Mouse (Mus musculus): ENCODE data around the gene Gm14597. TPM values are rescaled to one million over a fixed set of nuclear protein-coding genes. Genes with fewer than 3 reads are reported as not detected.

Gene Gm14597
- polyA plus RNA-seq, 1 experiment from 2014 or later: not detected

DNA sequence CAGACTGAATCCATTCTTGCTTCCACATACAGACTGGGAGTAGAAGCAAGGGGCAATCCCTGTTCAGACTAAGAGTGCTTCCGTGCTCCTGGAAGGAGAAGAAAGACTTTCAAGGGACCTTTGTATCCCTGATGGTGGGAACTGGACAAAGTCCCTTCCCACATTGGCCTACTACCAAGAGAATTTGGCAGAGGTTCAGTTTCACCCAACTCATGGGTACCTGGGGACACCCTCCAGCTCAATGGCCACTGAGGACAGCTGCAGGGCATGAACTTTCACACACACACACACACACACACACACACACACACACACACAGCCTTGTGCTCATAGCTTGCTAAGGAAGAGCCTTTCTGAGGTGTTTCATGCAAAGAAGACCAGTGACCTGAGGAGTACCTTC is 29.5 kb downstream of the Gm14597 start:
- Histone ChIP-seq H3K9ac (ENCODE audit: low read depth, low read length) (no peak overlapping the region), H3K27me3 (replicated peaks; ENCODE audit: control insufficient read depth, insufficient read depth, low read length) (no peaks in the 10 kb centered on the region), H3K4me1 (replicated peaks; ENCODE audit: control insufficient read depth, insufficient read depth, low read length) (no peaks in the 10 kb centered on the region), H3K9me3 (ENCODE audit: control insufficient read depth) (no peaks in the 10 kb centered on the region), H3K27ac (ENCODE audit: low read depth, low read length) (no peak overlapping the region), H3K36me3 (ENCODE audit: control insufficient read depth, insufficient read depth) (no peaks in the 10 kb centered on the region), H3K4me3 (ENCODE audit: low read depth, low read length) (no peak overlapping the region), H3K4me2 (replicated peaks; ENCODE audit: low read depth) (no peak overlapping the region)
- TF ChIP-seq CTCF (IDR thresholded peaks at IDR 0.05; ENCODE audit: low read depth): no peak
- 67% methylated on average over 1 of the region's 1 CpGs for WGBS
- no peak for ATAC-seq

Other genes starting within 250 kb of the Gm14597 start
- gene Mospd1, start 238.5 kb downstream of the Gm14597 start, polyA plus RNA-seq (2015; fragmentation: Nextera tagmentation; extraction: Ambion mirVana): 69.4 and 73.8 TPM in 2 replicates
- gene Etd, start 174.1 kb downstream of the Gm14597 start, polyA plus RNA-seq (2015; fragmentation: Nextera tagmentation; extraction: Ambion mirVana): not detected in 2 replicates
- gene Rtl8c, start 947 bp downstream of the Gm14597 start, polyA plus RNA-seq (2015; fragmentation: Nextera tagmentation; extraction: Ambion mirVana): 18.0 and 22.0 TPM in 2 replicates
- gene Rtl8a, start 34.7 kb upstream of the Gm14597 start, polyA plus RNA-seq (2015; fragmentation: Nextera tagmentation; extraction: Ambion mirVana): 45.6 and 46.0 TPM in 2 replicates
- 38.4 and 39.1 TPM in 2 replicates for gene Rtl8b, start 61.4 kb upstream of the Gm14597 start, polyA plus RNA-seq (2015; fragmentation: Nextera tagmentation; extraction: Ambion mirVana)
- gene 4930502E18Rik, start 115.8 kb upstream of the Gm14597 start, polyA plus RNA-seq (2015; fragmentation: Nextera tagmentation; extraction: Ambion mirVana): 0.13 and 0.26 TPM in 2 replicates
- 0.56 TPM in 1 of 2 replicates, not detected in the other for gene 1700013H16Rik, start 148.9 kb upstream of the Gm14597 start, polyA plus RNA-seq (2015; fragmentation: Nextera tagmentation; extraction: Ambion mirVana)
- gene Zfp36l3, start 167.4 kb upstream of the Gm14597 start, polyA plus RNA-seq (2015; fragmentation: Nextera tagmentation; extraction: Ambion mirVana): 0.07 and 0.08 TPM in 2 replicates
- 2.8 and 3.6 TPM in 2 replicates for gene Xlr, start 188.7 kb upstream of the Gm14597 start, polyA plus RNA-seq (2015; fragmentation: Nextera tagmentation; extraction: Ambion mirVana)

All from intestine, postnatal 0 days (tissue).